Mouse (Mus musculus) forebrain, postnatal 0 days (tissue): ENCODE measurements around the gene Slc7a10. TPM values are rescaled to one million over a fixed set of nuclear protein-coding genes. Genes with fewer than 3 reads are reported as not detected.

ENCODE experiments used
- ATAC-seq: fragments of 200-750 bp; cut with Nextera tagmentation; 2 replicates; pipeline ENCODE4 v1.8.0; 2017; ENCODE audit warnings: mild to moderate bottlenecking, moderate library complexity
- DNase-seq: peaks from one replicate; pipeline ENCODE4 v3.0.0-alpha.2; 2015
- H3K27ac ChIP-seq: fragments of 300-500 bp; sonication (generic); 2 replicates; pipeline ENCODE4 v1.5.1; 2014; ENCODE audit warnings: low read depth, mild to moderate bottlenecking, antibody characterized with exemption, low read length, moderate library complexity, mixed read lengths
- H3K27me3 ChIP-seq: fragments of 300-500 bp; sonication (generic); 2 replicates; pipeline ENCODE4 v1.6.1; 2014; ENCODE audit warnings: mild to moderate bottlenecking, low read length, mixed read lengths; ENCODE audit not compliant: insufficient read depth
- H3K36me3 ChIP-seq: fragments of 300-500 bp; sonication (generic); 2 replicates; pipeline ENCODE4 v1.6.1; 2014; ENCODE audit warnings: mild to moderate bottlenecking, moderate library complexity; ENCODE audit not compliant: insufficient read depth
- H3K4me1 ChIP-seq: fragments of 300-500 bp; sonication (generic); 2 replicates; pipeline ENCODE4 v1.6.1; 2014; ENCODE audit warnings: antibody characterized with exemption; ENCODE audit not compliant: insufficient read depth
- H3K4me2 ChIP-seq: fragments of 300-500 bp; sonication (generic); 2 replicates; pipeline ENCODE4 v1.6.1; 2014; ENCODE audit warnings: low read depth, mild to moderate bottlenecking, moderate library complexity
- H3K4me3 ChIP-seq: fragments of 300-500 bp; sonication (generic); 2 replicates; pipeline ENCODE4 v1.5.1; 2014; ENCODE audit warnings: low read depth, low read length, mixed read lengths
- H3K9ac ChIP-seq: fragments of 300-500 bp; sonication (generic); 2 replicates; pipeline ENCODE4 v1.6.1; 2014; ENCODE audit warnings: mild to moderate bottlenecking
- H3K9me3 ChIP-seq: fragments of 300-500 bp; sonication (generic); 2 replicates; pipeline ENCODE4 v1.6.1; 2016; ENCODE audit warnings: low read length
- CTCF ChIP-seq: sonication (generic); IDR thresholded peaks from 2 replicates; pipeline ENCODE4 v1.5.1; 2016; ENCODE audit warnings: antibody characterized with exemption, control low read depth, low read depth
- WGBS: fragments of 180-500 bp; shearing (Covaris S2); extraction: QIAGEN DNeasy Blood & Tissue Kit; methylation state at CpG from one replicate; pipeline ENCODE4 v1.1.7; 2014; 5-methylcytosine and 5-hydroxymethylcytosine counted together
- polyA plus RNA-seq: library from polyadenylated mRNA; unstranded; fragments of >200 nt; fragmentation: Nextera tagmentation; extraction: Ambion mirVana; gene quantifications from 2 replicates; pipeline ENCODE4 v1.2.1, GENCODE M21; 2015
- total RNA-seq: library from RNA; depleted of rRNA; stranded (reverse); fragments of >200 nt; gene quantifications from 2 replicates; pipeline ENCODE4 v1.2.3, GENCODE M21; 2014

Slc7a10 gene
- total and polyA plus RNA-seq, 2 experiments from 2014 or later: 12.7 to 15.2 TPM

GRCm38 (mm10) chr7:35215731-35216130, 29.5 kb downstream of the Slc7a10 start:
- DNase-seq (no peak), ATAC-seq (0 out of 2 replicates have a peak, but pooled peaks have one; percentile 8)
- H3K4me3 ChIP-seq: peak overlapping the region; percentile 90
- H3K4me2 ChIP-seq: peak overlapping the region; percentile 83
- H3K9ac ChIP-seq: peak overlapping the region; percentile 97
- H3K9me3 ChIP-seq: no peaks in the 10 kb centered on the region
- H3K36me3 ChIP-seq: peaks cover 19% of the 10 kb centered on the region; the same call in 1 of the 2 replicates
- no peaks in the 10 kb centered on the region for H3K27me3 ChIP-seq
- WGBS: 35% methylated on average over 5 of the region's 5 CpGs
- no peak for TF ChIP-seq CTCF
- H3K27ac ChIP-seq: peak overlapping the region; percentile 88
- peaks cover 3% of the 10 kb centered on the region; the same call in 1 of the 2 replicates for H3K4me1 ChIP-seq

- Histone ChIP-seq H3K4me1 (no peaks in the 10 kb centered on the region), H3K9me3 (no peaks in the 10 kb centered on the region), H3K36me3 (no peaks in the 10 kb centered on the region), H3K9ac (no peak overlapping the region), H3K4me3 (no peak overlapping the region), H3K27ac (no peak overlapping the region), H3K4me2 (no peak overlapping the region), H3K27me3 (no peaks in the 10 kb centered on the region)
- no peak for DNase-seq
- no peak for ATAC-seq
- WGBS: 73% methylated on average over 9 of the region's 9 CpGs
- no peak for TF ChIP-seq CTCF
Measured at GRCm38 (mm10) chr7:35220694-35221365, 34.6 kb downstream of the Slc7a10 start.

GRCm38 (mm10) chr7:35230333-35230732, 44.1 kb downstream of the Slc7a10 start:
- no peaks in the 10 kb centered on the region for H3K4me1 ChIP-seq
- H3K4me3 ChIP-seq: no peak overlapping the region
- ATAC-seq (no peak), DNase-seq (peak; percentile 35)
- H3K4me2 ChIP-seq: no peak overlapping the region
- H3K27me3 ChIP-seq: no peaks in the 10 kb centered on the region
- peak; percentile 63 for TF ChIP-seq CTCF
- H3K36me3 ChIP-seq: no peaks in the 10 kb centered on the region
- H3K27ac ChIP-seq: no peak overlapping the region
- 58% methylated on average over 3 of the region's 3 CpGs for WGBS
- no peaks in the 10 kb centered on the region for H3K9me3 ChIP-seq
- H3K9ac ChIP-seq: no peak overlapping the region

- Histone ChIP-seq H3K9me3 (no peaks in the 10 kb centered on the region), H3K4me2 (no peak overlapping the region), H3K9ac (no peak overlapping the region), H3K4me3 (no peak overlapping the region), H3K27me3 (no peaks in the 10 kb centered on the region), H3K4me1 (no peaks in the 10 kb centered on the region), H3K36me3 (no peaks in the 10 kb centered on the region), H3K27ac (no peak overlapping the region)
- ATAC-seq (no peak), DNase-seq (no peak)
- TF ChIP-seq CTCF: no peak
- WGBS: 37% methylated on average over 13 of the region's 13 CpGs
Measured at GRCm38 (mm10) chr7:35232796-35233455, 46.7 kb downstream of the Slc7a10 start.

- Histone ChIP-seq H3K4me3 (peak overlapping the region; percentile 69), H3K27me3 (no peaks in the 10 kb centered on the region), H3K4me1 (no peaks in the 10 kb centered on the region), H3K4me2 (peak overlapping the region; percentile 48), H3K36me3 (no peaks in the 10 kb centered on the region), H3K9ac (peak overlapping the region; percentile 66), H3K27ac (peak overlapping the region; percentile 97), H3K9me3 (no peaks in the 10 kb centered on the region)
- no peak for TF ChIP-seq CTCF
- DNase-seq (no peak), ATAC-seq (no peak)
- WGBS: 37% methylated on average over 12 of the region's 12 CpGs
Measured at GRCm38 (mm10) chr7:35233861-35234260, 47.7 kb downstream of the Slc7a10 start.

- peak overlapping the region; percentile 66 for H3K9ac ChIP-seq
- peak overlapping the region; percentile 97 for H3K27ac ChIP-seq
- H3K36me3 ChIP-seq: no peaks in the 10 kb centered on the region
- ATAC-seq (peak; percentile 95), DNase-seq (peak; percentile 100)
- TF ChIP-seq CTCF: peak; percentile 7; the same call in 1 of the 2 replicates
- H3K4me1 ChIP-seq: no peaks in the 10 kb centered on the region
- H3K27me3 ChIP-seq: no peaks in the 10 kb centered on the region
- H3K9me3 ChIP-seq: no peaks in the 10 kb centered on the region
- peak overlapping the region; percentile 48 for H3K4me2 ChIP-seq
- peak overlapping the region; percentile 69 for H3K4me3 ChIP-seq
- WGBS: under 1% methylated on average over 45 of the region's 45 CpGs
Measured at GRCm38 (mm10) chr7:35234361-35235245, 48.4 kb downstream of the Slc7a10 start.
